Mouse (Mus musculus) heart, adult 2 months (tissue): ENCODE results near the gene Capn7. TPM values are rescaled to one million over a fixed set of nuclear protein-coding genes. Genes with fewer than 3 reads are reported as not detected.
A peak's percentile ranks its signal among the peaks of the same experiment; 100 is the strongest.

Experiments
- DNase-seq, 2 experiments: peaks; one replicate each; pipeline ENCODE4 v3.0.0; 2021
- H3K27ac ChIP-seq: fragments of 200-600 bp; 2 replicates; pipeline ENCODE4 v1.8.1; 2022
- H3K27me3 ChIP-seq: fragments of 200-500 bp; 2 replicates; pipeline ENCODE4 v1.6.1; 2012; ENCODE audit warnings: mild to moderate bottlenecking, low read length, inconsistent platforms, mixed read lengths; ENCODE audit not compliant: control insufficient read depth, insufficient read depth
- H3K36me3 ChIP-seq: fragments of 200-500 bp; 2 replicates; pipeline ENCODE4 v1.6.1; 2012; ENCODE audit warnings: low read length, inconsistent platforms; ENCODE audit not compliant: control insufficient read depth, insufficient read depth
- H3K4me1 ChIP-seq: fragments of 200-500 bp; 2 replicates; pipeline ENCODE4 v1.6.1; 2011; ENCODE audit warnings: low read length; ENCODE audit not compliant: control insufficient read depth, insufficient read depth
- H3K4me3 ChIP-seq: fragments of 200-600 bp; 2 replicates; pipeline ENCODE4 v1.8.1; 2022
- H3K79me2 ChIP-seq: fragments of 200-500 bp; replicated peaks from 2 replicates; pipeline ENCODE4 v1.6.1; 2012; ENCODE audit warnings: mild to moderate bottlenecking, inconsistent platforms, low read length, moderate library complexity, mixed read lengths; ENCODE audit not compliant: control insufficient read depth, insufficient read depth
- H3K9ac ChIP-seq: fragments of 200-500 bp; 2 replicates; pipeline ENCODE4 v1.6.1; 2012; ENCODE audit warnings: low read depth, mild to moderate bottlenecking, control low read depth, inconsistent platforms, low read length, mixed read lengths
- CTCF ChIP-seq: fragments of 200-600 bp; IDR thresholded peaks from 2 replicates; pipeline ENCODE4 v1.8.1; 2022; ENCODE audit warnings: antibody characterized with exemption, mild to moderate bottlenecking, moderate library complexity
- EP300 ChIP-seq: fragments of 200-500 bp; IDR thresholded peaks from 2 replicates; pipeline ENCODE4 v1.6.1; 2011; ENCODE audit warnings: low read depth, low read length, control low read depth; ENCODE audit not compliant: insufficient read depth
- POLR2A ChIP-seq: fragments of 200-500 bp; IDR thresholded peaks from 2 replicates; pipeline ENCODE4 v1.6.1; 2011; ENCODE audit warnings: mild to moderate bottlenecking, low read depth, low read length, control low read depth; ENCODE audit not compliant: insufficient read depth
- WGBS: fragments of 180-500 bp; shearing (Covaris S2); methylation state at CpG from one replicate; pipeline ENCODE4 v1.1.7; 2018; 5-methylcytosine and 5-hydroxymethylcytosine counted together
- intact Hi-C: fragments of 180-260 bp; cut with DNase I; formaldehyde crosslinking; loops from one replicate; pipeline ENCODE4 v1.15.1; 2025
- polyA plus RNA-seq: library from polyadenylated mRNA; depleted of rRNA; stranded (reverse); fragments of >200 nt; gene quantifications from 2 replicates; pipeline ENCODE4 v1.2.3, GENCODE M21; 2012
- total RNA-seq, 2 experiments: library from RNA; stranded (reverse); gene quantifications; 2 replicates each; pipeline ENCODE4 v1.2.3; 2021

Capn7 gene
- total and polyA plus RNA-seq, 3 experiments: 15.3 to 32.5 (median 29.6) TPM

DNA sequence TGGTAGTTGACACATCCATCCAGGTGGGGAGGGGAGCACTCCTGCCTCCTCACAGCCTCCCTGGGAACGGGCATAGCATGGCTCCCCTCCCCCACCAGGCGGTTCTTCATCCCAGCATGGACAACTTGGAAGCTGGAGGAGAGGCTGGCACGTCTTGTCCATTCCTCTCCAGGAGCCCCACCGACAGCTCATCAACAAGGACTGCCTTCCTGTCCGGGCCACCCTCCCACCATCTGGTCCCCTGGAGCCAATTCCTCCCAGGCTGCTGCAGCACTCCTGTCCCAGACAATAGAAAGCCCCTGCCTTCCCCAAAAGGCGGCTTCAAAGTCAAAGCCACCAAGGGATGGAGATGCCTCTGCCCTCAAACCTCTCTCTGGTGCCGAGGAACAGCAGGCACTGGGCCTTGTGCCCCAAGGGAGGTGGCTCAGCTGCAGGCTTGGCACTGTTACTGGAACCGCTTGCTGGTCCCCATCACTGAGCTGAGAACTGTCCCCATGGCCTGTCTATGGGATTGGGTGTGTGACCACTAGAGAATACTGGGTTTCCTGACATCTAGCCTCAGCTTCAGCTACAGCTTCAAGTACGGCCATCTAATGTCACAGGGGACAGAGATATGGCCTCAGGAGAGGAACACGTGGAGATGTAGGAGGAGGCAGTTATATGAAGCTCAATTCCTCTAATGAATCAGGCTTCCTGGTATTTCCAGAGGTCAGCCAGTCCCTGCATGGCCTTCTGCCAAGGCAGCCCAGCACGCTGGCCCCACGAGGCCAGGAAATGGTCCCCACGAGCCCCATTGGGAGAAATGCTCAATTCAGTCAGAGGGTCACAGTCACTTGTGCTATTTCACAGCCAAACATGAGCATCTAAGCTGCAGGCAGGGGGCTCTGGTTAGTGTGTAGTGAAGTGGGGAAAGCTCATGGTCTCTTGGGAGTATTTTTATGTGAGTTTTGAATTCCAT lies 48.2 kb downstream of the Capn7 start:
- no peak overlapping the region for H3K4me3 ChIP-seq
- 23% methylated on average over 13 of the region's 13 CpGs for WGBS
- no peaks in the 10 kb centered on the region for H3K27me3 ChIP-seq
- TF ChIP-seq CTCF (peak; percentile 18; the same call in 1 of the 2 replicates), EP300 (no peak), POLR2A (no peak)
- intact Hi-C loops: no loop called here
- peaks cover 4% of the 10 kb centered on the region for H3K36me3 ChIP-seq
- H3K4me1 ChIP-seq: peaks cover 37% of the 10 kb centered on the region
- DNase-seq: peak; percentile 70 to 75
- no peak overlapping the region for H3K9ac ChIP-seq
- no peaks in the 10 kb centered on the region for H3K79me2 ChIP-seq
- peak overlapping the region; percentile 86 for H3K27ac ChIP-seq

DNA sequence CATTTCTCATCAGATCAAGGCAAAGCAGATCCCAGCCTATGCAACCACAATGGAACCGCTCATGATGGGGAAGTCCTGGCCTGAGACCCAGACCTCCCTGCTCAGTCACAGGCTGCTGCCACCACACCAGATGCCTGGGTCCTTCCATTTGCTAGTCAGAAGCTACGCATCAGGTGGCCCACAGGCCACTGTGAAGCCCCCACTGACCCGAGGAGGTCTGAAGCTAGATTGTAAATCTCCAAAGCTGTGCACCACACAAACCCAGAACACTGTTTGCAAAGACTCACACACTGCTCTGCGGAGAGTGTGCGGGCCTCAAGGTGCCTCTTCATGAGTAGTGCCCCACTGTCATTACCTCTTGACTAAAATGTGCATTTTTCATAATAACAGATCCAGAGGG lies 49.0 kb downstream of the Capn7 start:
- Histone ChIP-seq H3K27me3 (no peaks in the 10 kb centered on the region), H3K4me3 (no peak overlapping the region), H3K27ac (peak overlapping the region; percentile 86), H3K9ac (no peak overlapping the region), H3K36me3 (peaks cover 4% of the 10 kb centered on the region), H3K79me2 (no peaks in the 10 kb centered on the region), H3K4me1 (peaks cover 37% of the 10 kb centered on the region)
- TF ChIP-seq EP300 (no peak), POLR2A (no peak), CTCF (no peak)
- WGBS: 83% methylated on average over 5 of the region's 5 CpGs
- DNase-seq: peak in 1 of 2 experiments; percentile 28
- intact Hi-C loops: no loop called here

DNA sequence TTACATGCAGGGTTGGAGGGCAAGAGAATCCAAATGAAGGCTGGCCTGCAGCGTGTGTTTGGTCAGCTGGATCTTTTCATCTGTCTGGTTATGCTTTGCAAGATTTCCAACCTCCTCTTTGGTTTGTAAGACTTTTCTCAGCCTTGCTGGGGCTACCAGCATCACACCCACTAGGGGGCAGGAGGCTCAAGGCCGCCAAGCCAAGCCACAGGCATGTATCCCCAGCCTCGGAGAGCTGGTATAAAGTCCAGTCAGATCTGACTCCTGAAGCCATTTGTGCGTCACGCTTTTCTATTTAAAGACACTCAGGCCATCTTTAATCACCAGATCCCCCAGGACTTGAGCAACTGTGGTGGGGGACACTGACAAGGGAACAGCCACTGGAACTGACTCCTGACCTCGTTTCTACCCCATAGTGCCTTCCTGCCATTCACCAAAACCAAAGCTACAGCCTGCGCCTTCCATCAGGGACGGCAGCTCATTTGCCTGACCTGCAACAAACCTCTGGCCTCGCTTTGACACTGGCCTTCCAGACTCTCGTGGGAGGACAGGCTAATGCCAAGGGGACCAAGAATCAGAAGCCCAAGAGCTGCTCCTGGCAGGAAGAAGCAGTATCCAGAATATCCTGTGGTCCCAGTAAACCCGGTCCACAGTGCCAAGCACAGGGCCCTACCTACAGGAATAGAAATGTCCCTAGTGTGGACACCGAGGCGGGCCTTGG lies 49.7 kb downstream of the Capn7 start:
- peak overlapping the region; percentile 21; the same call in 1 of the 2 replicates for H3K9ac ChIP-seq
- intact Hi-C loops: loop anchor here (1.0 to 2.0 kb wide), 3 partner anchors 27 to 87 kb away; partner anchors contain the start of gene Sh3bp5
- H3K27me3 ChIP-seq: no peaks in the 10 kb centered on the region
- H3K4me3 ChIP-seq: no peak overlapping the region
- WGBS: 13% methylated on average over 13 of the region's 13 CpGs
- peak overlapping the region; percentile 86 for H3K27ac ChIP-seq
- peaks cover 4% of the 10 kb centered on the region for H3K36me3 ChIP-seq
- peak; percentile 87 to 88 for DNase-seq
- H3K4me1 ChIP-seq: peaks cover 37% of the 10 kb centered on the region
- H3K79me2 ChIP-seq: no peaks in the 10 kb centered on the region
- TF ChIP-seq POLR2A: no peak
- peak; percentile 100 for TF ChIP-seq CTCF
- TF ChIP-seq EP300: peak; percentile 95

DNA sequence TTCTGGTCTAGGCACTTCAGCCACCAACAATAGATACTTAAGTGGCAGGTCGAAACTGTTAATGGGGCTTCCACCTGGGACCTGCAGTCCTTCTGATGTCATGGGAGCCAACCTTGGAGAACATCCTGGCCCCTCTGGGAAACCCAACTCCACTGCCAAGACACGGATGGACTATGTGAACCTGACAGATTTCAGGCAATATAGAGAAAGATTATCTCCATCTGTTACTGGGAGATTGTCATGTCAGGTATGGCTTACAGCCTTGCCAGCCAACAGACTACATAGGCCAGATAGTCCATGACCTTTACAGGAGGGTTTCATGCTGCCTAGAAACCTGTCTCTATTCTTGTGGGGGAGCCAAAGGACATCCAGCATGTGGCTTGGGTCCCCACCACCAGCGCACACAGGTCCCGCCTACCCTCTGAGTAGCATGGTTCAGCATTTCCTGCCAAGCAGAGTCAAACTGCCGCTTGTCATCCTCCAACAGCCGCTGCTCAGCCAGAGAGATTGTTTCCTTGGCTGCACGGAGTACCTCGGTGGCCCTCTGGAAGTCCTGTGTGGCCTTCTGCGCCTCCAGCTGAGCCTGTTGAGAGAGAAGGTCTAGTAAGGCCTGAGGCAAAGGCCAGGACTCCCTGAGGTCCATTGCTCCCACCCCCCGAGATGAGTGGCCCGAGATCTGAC lies 51.0 kb downstream of the Capn7 start:
- no peak for TF ChIP-seq CTCF
- no peak for TF ChIP-seq EP300
- TF ChIP-seq POLR2A: no peak
- intact Hi-C loops: loop anchor here (2.0 kb wide), 2 partner anchors 25 to 85 kb away; no protein-coding TSS in a partner anchor
- DNase-seq: peak; percentile 53 to 59
- Histone ChIP-seq H3K4me1 (peaks cover 37% of the 10 kb centered on the region), H3K4me3 (no peak overlapping the region), H3K9ac (peak overlapping the region; percentile 12; the same call in 1 of the 2 replicates), H3K27ac (peak overlapping the region; percentile 47), H3K27me3 (no peaks in the 10 kb centered on the region), H3K36me3 (peaks cover 4% of the 10 kb centered on the region), H3K79me2 (no peaks in the 10 kb centered on the region)
- WGBS: 41% methylated on average over 11 of the region's 11 CpGs

DNA sequence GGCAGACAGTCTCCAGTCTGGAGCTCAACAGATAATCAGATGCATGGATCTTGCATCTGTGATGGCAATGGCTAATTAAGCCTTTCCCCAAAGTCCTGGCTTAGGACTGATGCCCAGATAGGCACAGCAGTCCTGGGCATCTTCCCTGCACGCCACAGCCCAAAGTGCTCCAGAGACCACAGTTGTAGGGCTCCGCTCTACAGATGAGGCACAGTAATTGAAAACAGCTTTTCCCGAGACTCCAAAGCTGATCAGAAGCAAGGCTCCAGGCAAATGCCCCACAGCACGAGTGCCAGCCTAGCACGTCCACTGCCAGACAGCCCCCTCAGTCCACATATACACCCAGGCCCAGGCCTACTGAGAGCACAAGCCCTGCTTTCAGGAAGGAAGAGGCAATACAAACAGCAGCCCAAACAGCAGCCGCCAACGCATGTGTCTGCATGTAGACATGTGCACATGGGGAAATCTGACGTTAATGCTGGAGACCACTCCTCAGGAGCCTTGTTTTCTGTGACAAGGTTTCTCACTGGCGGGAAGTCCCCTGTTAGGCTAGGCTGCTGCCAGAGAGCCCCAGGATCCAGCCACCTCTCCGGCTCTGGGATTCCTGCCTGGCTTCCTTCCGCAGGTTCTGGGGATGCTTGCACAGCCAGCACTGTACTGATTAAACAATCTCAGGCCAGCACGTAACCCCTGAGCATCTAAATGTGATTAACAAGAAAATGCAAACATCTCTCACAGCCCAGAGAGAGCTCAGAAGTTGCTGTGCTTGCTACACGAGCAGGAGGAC lies 51.8 kb downstream of the Capn7 start:
- Histone ChIP-seq H3K79me2 (no peaks in the 10 kb centered on the region), H3K9ac (no peak overlapping the region), H3K27me3 (no peaks in the 10 kb centered on the region), H3K4me3 (no peak overlapping the region), H3K27ac (peak overlapping the region; percentile 47; the same call in 1 of the 2 replicates), H3K4me1 (peaks cover 43% of the 10 kb centered on the region), H3K36me3 (peaks cover 4% of the 10 kb centered on the region)
- intact Hi-C loops: no loop called here
- no peak for TF ChIP-seq POLR2A
- no peak for TF ChIP-seq EP300
- TF ChIP-seq CTCF: no peak
- peak in 1 of 2 experiments; percentile 40 for DNase-seq
- 55% methylated on average over 13 of the region's 13 CpGs for WGBS
